17 mouse cellular contexts compared by ENCODE assay signal in genomic region chr1:131185821-131186506, GRCm38 (mm10). TPM values are rescaled to one million over a fixed set of nuclear protein-coding genes. Genes with fewer than 3 reads are reported as not detected.
DNase-seq lines count a peak whose midpoint lies in the region; ATAC-seq and TF ChIP-seq lines count a peak whose summit lies in the region.
"Had no signal": no experiment of that assay in that cellular context is flagged by ENCODE, and none has a peak within 500 bp of the region (broad histone marks: within the 10 kb centered on the region; RNA-seq: fewer than 3 reads in every experiment).

No protein-coding gene starts in this region.

- no peaks in the 10 kb centered on the region for H3K27me3 ChIP-seq in heart, embryonic 12.5 days (replicated peaks)
- H3K27me3 ChIP-seq in liver, adult 2 months (ENCODE audit: control insufficient read depth, insufficient read depth, low read length) = no peaks in the 10 kb centered on the region
- no peaks in the 10 kb centered on the region for H3K27me3 ChIP-seq in liver, embryonic 11.5 days (replicated peaks; ENCODE audit: control insufficient read depth, insufficient read depth, low read length)
- H3K27me3 ChIP-seq: embryonic facial prominence, embryonic 15.5 days; forebrain, embryonic 13.5 days; hindbrain, embryonic 15.5 days; limb, embryonic 12.5 days; midbrain, embryonic 15.5 days; neural tube, embryonic 12.5 days had no signal

- 21% methylated on average over 13 of the region's 13 CpGs for WGBS in heart, embryonic 12.5 days
- 69% methylated on average over 13 of the region's 13 CpGs for WGBS in liver, adult 2 months
- WGBS in liver, embryonic 11.5 days = 71% methylated on average over 13 of the region's 13 CpGs

- peaks cover 68% of the 10 kb centered on the region for H3K4me1 ChIP-seq in heart, embryonic 12.5 days (replicated peaks)
- H3K4me1 ChIP-seq in liver, adult 2 months (ENCODE audit: control insufficient read depth, insufficient read depth, low read length) = peaks cover 31% of the 10 kb centered on the region
- H3K4me1 ChIP-seq in liver, embryonic 11.5 days (replicated peaks; ENCODE audit: control insufficient read depth, insufficient read depth, low read length) = no peaks in the 10 kb centered on the region
- H3K4me1 ChIP-seq: forebrain, embryonic 13.5 days; hindbrain, embryonic 15.5 days; midbrain, embryonic 15.5 days; neural tube, embryonic 12.5 days had no signal

- no peaks in the 10 kb centered on the region for H3K9me3 ChIP-seq in heart, embryonic 12.5 days (replicated peaks)
- H3K9me3 ChIP-seq in liver, embryonic 11.5 days (ENCODE audit: control insufficient read depth, low read length) = no peaks in the 10 kb centered on the region
- H3K9me3 ChIP-seq: embryonic facial prominence, embryonic 15.5 days; forebrain, embryonic 13.5 days; hindbrain, embryonic 15.5 days; limb, embryonic 12.5 days; midbrain, embryonic 15.5 days; neural tube, embryonic 12.5 days had no signal

- TF ChIP-seq CTCF in liver, adult 2 months (IDR thresholded peaks at IDR 0.05; ENCODE audit: low read depth, low read length) = no peak

- H3K9ac ChIP-seq in heart, embryonic 12.5 days = no peak overlapping the region
- no peak overlapping the region for H3K9ac ChIP-seq in liver, adult 2 months (ENCODE audit: low read depth, low read length)
- H3K9ac ChIP-seq in liver, embryonic 11.5 days (ENCODE audit: low read depth, low read length) = no peak overlapping the region
- H3K9ac ChIP-seq: embryonic facial prominence, embryonic 15.5 days; forebrain, embryonic 13.5 days; hindbrain, embryonic 15.5 days; limb, embryonic 12.5 days; liver, postnatal 0 days; midbrain, embryonic 15.5 days; neural tube, embryonic 12.5 days had no signal

- peaks cover 3% of the 10 kb centered on the region for H3K36me3 ChIP-seq in heart, embryonic 12.5 days
- no peaks in the 10 kb centered on the region for H3K36me3 ChIP-seq in liver, adult 2 months (ENCODE audit: control insufficient read depth, insufficient read depth, low read length)
- no peaks in the 10 kb centered on the region for H3K36me3 ChIP-seq in liver, embryonic 11.5 days (ENCODE audit: control insufficient read depth, insufficient read depth, low read length)
- H3K36me3 ChIP-seq: embryonic facial prominence, embryonic 15.5 days; hindbrain, embryonic 15.5 days; limb, embryonic 12.5 days; midbrain, embryonic 15.5 days; neural tube, embryonic 12.5 days had no signal

- peak overlapping the region; percentile 26; the same call in 1 of the 2 replicates for H3K27ac ChIP-seq in heart, embryonic 12.5 days (ENCODE audit: poor library complexity, severe bottlenecking)
- H3K27ac ChIP-seq in liver, adult 2 months (replicated peaks; ENCODE audit: insufficient read depth, low read depth, low read length) = peak overlapping the region; percentile 83
- no peak overlapping the region for H3K27ac ChIP-seq in liver, embryonic 11.5 days (ENCODE audit: low read depth, low read length)
- H3K27ac ChIP-seq: embryonic facial prominence, embryonic 15.5 days; forebrain, embryonic 13.5 days; hindbrain, embryonic 15.5 days; limb, embryonic 12.5 days; midbrain, embryonic 15.5 days; neural tube, embryonic 12.5 days had no signal

- H3K79me2 ChIP-seq in liver, adult 2 months (ENCODE audit: control insufficient read depth, insufficient read depth, low read length) = no peaks in the 10 kb centered on the region

- no peak; the same call in 1 of the 2 replicates for ATAC-seq in heart, embryonic 12.5 days (ENCODE audit: insufficient number of reproducible peaks, low FRiP score)
- no peak for ATAC-seq in liver, embryonic 11.5 days (replicated peaks; ENCODE audit: low FRiP score)
- ATAC-seq: forebrain, embryonic 13.5 days; liver, postnatal 0 days; midbrain, embryonic 15.5 days had no signal

- peak overlapping the region; percentile 29 for H3K4me2 ChIP-seq in heart, embryonic 12.5 days
- no peak overlapping the region for H3K4me2 ChIP-seq in liver, embryonic 11.5 days
- H3K4me2 ChIP-seq: embryonic facial prominence, embryonic 15.5 days; forebrain, embryonic 13.5 days; hindbrain, embryonic 15.5 days; limb, embryonic 12.5 days; midbrain, embryonic 15.5 days; neural tube, embryonic 12.5 days had no signal

- no peak for TF ChIP-seq POLR2A in liver, adult 2 months (IDR thresholded peaks at IDR 0.05; ENCODE audit: extremely low read depth, insufficient read depth, low read length)

- intact Hi-C loops in heart, postnatal 14 days (cut with DNase I) = no loop called here

- no peak for DNase-seq in heart, postnatal 14 days
- DNase-seq in liver, adult 2 months (ENCODE audit: extremely low read depth, low read depth, low spot score) = peak; percentile 51
- DNase-seq in liver, embryonic 11.5 days (ENCODE audit: low spot score) = no peak
- DNase-seq in induced T-regulatory cell, adult 2 months (ENCODE audit: low read depth) = peak; percentile 60
- peak; percentile 43 to 54 for DNase-seq in right cerebral cortex, postnatal 36 days (ENCODE audit: low spot score in 2 of 2)
- DNase-seq in thymus, postnatal 0 days (ENCODE audit: low spot score) = no peak
- DNase-seq: cerebellum, adult 18-20 months; kidney, adult 8-10 months; liver, postnatal 0 days; lung, postnatal 36 days had no signal

- no peak overlapping the region for H3K4me3 ChIP-seq in heart, embryonic 12.5 days
- H3K4me3 ChIP-seq in liver, adult 2 months (ENCODE audit: insufficient read depth, low read depth, low read length) = no peak overlapping the region
- no peak overlapping the region for H3K4me3 ChIP-seq in liver, embryonic 11.5 days (ENCODE audit: low read depth, low read length)
- H3K4me3 ChIP-seq: embryonic facial prominence, embryonic 15.5 days; forebrain, embryonic 13.5 days; hindbrain, embryonic 15.5 days; limb, embryonic 12.5 days; midbrain, embryonic 15.5 days; neural tube, embryonic 12.5 days had no signal

RNA-seq across cellular contexts. Expression of gene Eif2d, which starts 33.0 kb away (rescaled TPM):
- 45.8 and 51.8 TPM in 2 replicates for polyA plus RNA-seq in heart, embryonic 12.5 days (2016; fragmentation: Nextera tagmentation; extraction: Ambion mirVana)
- 10 to 100 TPM; 36.4 to 38.2 TPM for total RNA-seq in heart, postnatal 14 days (2021)
- 20.9 and 25.6 TPM in 2 replicates for total RNA-seq in liver, adult 2 months (2014; rRNA removed)
- 24.0 and 28.9 TPM in 2 replicates for polyA plus RNA-seq in liver, adult 2 months (2012; rRNA removed)
- polyA plus RNA-seq in liver, embryonic 11.5 days (2014; fragmentation: Nextera tagmentation; extraction: Ambion mirVana) = 61.4 and 62.5 TPM in 2 replicates
- 52.1 and 52.3 TPM in 2 replicates for polyA plus RNA-seq in thymus, postnatal 0 days (2015; fragmentation: Nextera tagmentation; extraction: Ambion mirVana)

RNA-seq across cellular contexts. Expression of gene Dyrk3, which starts 47.8 kb away (rescaled TPM):
- polyA plus RNA-seq in heart, embryonic 12.5 days (2016; fragmentation: Nextera tagmentation; extraction: Ambion mirVana) = 6.5 and 8.8 TPM in 2 replicates
- under 1 TPM; 0.37 to 0.53 TPM for total RNA-seq in heart, postnatal 14 days (2021)
- total RNA-seq in liver, adult 2 months (2014; rRNA removed) = 0.87 and 1.3 TPM in 2 replicates
- polyA plus RNA-seq in liver, adult 2 months (2012; rRNA removed) = 0.50 and 0.73 TPM in 2 replicates
- 11.7 and 16.2 TPM in 2 replicates for polyA plus RNA-seq in liver, embryonic 11.5 days (2014; fragmentation: Nextera tagmentation; extraction: Ambion mirVana)
- polyA plus RNA-seq in thymus, postnatal 0 days (2015; fragmentation: Nextera tagmentation; extraction: Ambion mirVana) = 1.9 and 2.2 TPM in 2 replicates

RNA-seq across cellular contexts. Expression of gene Rassf5, which starts 59.1 kb away (rescaled TPM):
- polyA plus RNA-seq in heart, embryonic 12.5 days (2016; fragmentation: Nextera tagmentation; extraction: Ambion mirVana) = 27.0 and 27.2 TPM in 2 replicates
- 1 to 10 TPM; 2.4 to 5.1 TPM for total RNA-seq in heart, postnatal 14 days (2021)
- 3.4 and 5.6 TPM in 2 replicates for total RNA-seq in liver, adult 2 months (2014; rRNA removed)
- polyA plus RNA-seq in liver, adult 2 months (2012; rRNA removed) = 6.1 and 8.4 TPM in 2 replicates
- polyA plus RNA-seq in liver, embryonic 11.5 days (2014; fragmentation: Nextera tagmentation; extraction: Ambion mirVana) = 3.7 and 4.1 TPM in 2 replicates
- 137 TPM in 2 replicates for polyA plus RNA-seq in thymus, postnatal 0 days (2015; fragmentation: Nextera tagmentation; extraction: Ambion mirVana)

Comparison
In these comparisons a context has a peak if more than half of its experiments do, and no peak if none do; other contexts are left out.
1. DNase-seq: peak in liver, adult 2 months (single experiment), induced T-regulatory cell, adult 2 months (single experiment) and right cerebral cortex, postnatal 36 days (2 of 2); none in heart, postnatal 14 days (0 of 2), liver, embryonic 11.5 days (single experiment) and thymus, postnatal 0 days (single experiment).